ENCODE assay signal across 41 mouse cellular contexts in genomic region chr5:37080601-37081000, GRCm38 (mm10). TPM values are rescaled to one million over a fixed set of nuclear protein-coding genes. Genes with fewer than 3 reads are reported as not detected.
"Had no signal": no experiment of that assay in that cellular context is flagged by ENCODE, and none has a peak within 500 bp of the region (broad histone marks: within the 10 kb centered on the region; RNA-seq: fewer than 3 reads in every experiment).

No protein-coding gene starts in this region.

- H3K9me3 ChIP-seq: heart, embryonic 10.5 days; heart, embryonic 12.5 days; heart, embryonic 13.5 days; heart, embryonic 15.5 days; hindbrain, embryonic 12.5 days; hindbrain, embryonic 13.5 days; hindbrain, embryonic 15.5 days; intestine, embryonic 15.5 days; kidney, embryonic 15.5 days had no signal

- H3K36me3 ChIP-seq: heart, embryonic 10.5 days; heart, embryonic 12.5 days; heart, embryonic 13.5 days; heart, embryonic 15.5 days; hindbrain, embryonic 12.5 days; intestine, embryonic 15.5 days; kidney, embryonic 15.5 days had no signal

- DNase-seq: heart, postnatal 10 days; heart, postnatal 14 days; heart, postnatal 36 days; heart, postnatal 4 days; kidney, adult 11 months; kidney, adult 18-20 months; kidney, adult 2 months; kidney, adult 8-10 months; kidney, adult 9 months; kidney, postnatal 10 days; kidney, postnatal 14 days; kidney, postnatal 36 days; kidney, postnatal 4 days; layer of hippocampus, adult 9-11 months; layer of hippocampus, postnatal 36 days had no signal

- H3K4me1 ChIP-seq: heart, embryonic 10.5 days; heart, embryonic 12.5 days; heart, embryonic 13.5 days; heart, embryonic 15.5 days had no signal

- H3K27me3 ChIP-seq: hindbrain, embryonic 13.5 days; hindbrain, embryonic 15.5 days; intestine, embryonic 15.5 days had no signal

- H3K4me3 ChIP-seq: heart, embryonic 10.5 days; heart, embryonic 12.5 days; heart, embryonic 13.5 days; heart, embryonic 15.5 days; hindbrain, embryonic 12.5 days; hindbrain, embryonic 13.5 days; hindbrain, embryonic 15.5 days; intestine, embryonic 15.5 days; kidney, embryonic 15.5 days; left cerebral cortex, adult 2 months had no signal

- ATAC-seq: hindbrain, embryonic 16.5 days; hindbrain, postnatal 0 days; inflammation-experienced regulatory T-cells, adult 6 months; intestine, embryonic 15.5 days; intestine, embryonic 16.5 days; intestine, postnatal 0 days had no signal

- H3K27ac ChIP-seq: heart, embryonic 10.5 days; heart, embryonic 13.5 days; heart, embryonic 15.5 days; hindbrain, embryonic 12.5 days; hindbrain, embryonic 13.5 days; hindbrain, embryonic 14.5 days; hindbrain, embryonic 15.5 days; hindbrain, postnatal 0 days; intestine, embryonic 15.5 days; kidney, embryonic 15.5 days; kidney, postnatal 0 days had no signal

RNA-seq across cellular contexts. Expression of gene Gm1043, which starts 4.6 kb away (rescaled TPM):
- total RNA-seq: heart, postnatal 10 days; heart, postnatal 25 days; heart, postnatal 36 days; heart, postnatal 4 days; hematopoietic stem cell, adult 5-6 weeks had no signal
- polyA plus RNA-seq: heart, embryonic 10.5 days; heart, embryonic 11.5 days; heart, embryonic 12.5 days; heart, embryonic 13.5 days; heart, embryonic 14.5 days; heart, embryonic 15.5 days; heart, embryonic 16.5 days; heart, postnatal 0 days; intestine, embryonic 14.5 days; kidney, embryonic 14.5 days; kidney, embryonic 15.5 days; kidney, embryonic 16.5 days; kidney, postnatal 0 days had no signal
